Mouse (Mus musculus) kidney, adult 2 months (tissue): ENCODE results near the gene Fubp1. TPM values are rescaled to one million over a fixed set of nuclear protein-coding genes. Genes with fewer than 3 reads are reported as not detected.

Experiments
- DNase-seq: peaks from one replicate; pipeline ENCODE4 v3.0.0; 2021
- H3K27ac ChIP-seq: fragments of 200-500 bp; 2 replicates; pipeline ENCODE4 v1.5.1; 2012; ENCODE audit warnings: low read depth, low read length, control low read depth, inconsistent platforms; ENCODE audit not compliant: insufficient read depth
- H3K27me3 ChIP-seq: fragments of 200-500 bp; replicated peaks from 2 replicates; pipeline ENCODE4 v1.6.1; 2012; ENCODE audit warnings: mild to moderate bottlenecking, moderate library complexity, low read length, inconsistent platforms; ENCODE audit not compliant: control insufficient read depth, insufficient read depth
- H3K36me3 ChIP-seq: fragments of 200-500 bp; 2 replicates; pipeline ENCODE4 v1.6.1; 2012; ENCODE audit warnings: mild to moderate bottlenecking, moderate library complexity, low read length, inconsistent platforms; ENCODE audit not compliant: control insufficient read depth, insufficient read depth
- H3K4me1 ChIP-seq: fragments of 200-500 bp; 2 replicates; pipeline ENCODE4 v1.6.1; 2011; ENCODE audit warnings: low read length; ENCODE audit not compliant: control insufficient read depth, insufficient read depth
- H3K4me3 ChIP-seq: fragments of 200-500 bp; 2 replicates; pipeline ENCODE4 v1.5.1; 2011; ENCODE audit warnings: mild to moderate bottlenecking, low read depth, low read length, control low read depth; ENCODE audit not compliant: insufficient read depth
- CTCF ChIP-seq: fragments of 200-500 bp; conservative IDR thresholded peaks from 2 replicates; pipeline ENCODE4 v1.5.1; 2011; ENCODE audit warnings: low read depth, mild to moderate bottlenecking, control low read depth, low read length, moderate library complexity, mixed read lengths; ENCODE audit not compliant: insufficient read depth, insufficient read length
- POLR2A ChIP-seq: fragments of 200-500 bp; IDR thresholded peaks from one replicate; pipeline ENCODE4 v1.6.1; 2011; ENCODE audit warnings: low read depth, low read length, control low read depth
- WGBS: fragments of 180-500 bp; shearing (Covaris S2); methylation state at CpG from one replicate; pipeline ENCODE4 v1.1.7; 2018; 5-methylcytosine and 5-hydroxymethylcytosine counted together
- polyA plus RNA-seq: library from polyadenylated mRNA; depleted of rRNA; stranded (reverse); fragments of >200 nt; gene quantifications from 2 replicates; pipeline ENCODE4 v1.2.3, GENCODE M21; 2012

Gene Fubp1
- polyA plus RNA-seq, 1 experiment = 40.8 TPM

GRCm38 (mm10) chr3:152179285-152179684, 30.9 kb upstream of the Fubp1 start:
- DNase-seq = no peak
- H3K36me3 ChIP-seq = peaks cover 5% of the 10 kb centered on the region; the same call in 1 of the 2 replicates
- H3K4me1 ChIP-seq = no peaks in the 10 kb centered on the region
- H3K27ac ChIP-seq = no peak overlapping the region
- WGBS = 63% methylated on average over 1 of the region's 1 CpGs
- no peak overlapping the region for H3K4me3 ChIP-seq
- TF ChIP-seq POLR2A (no peak), CTCF (no peak)
- no peaks in the 10 kb centered on the region for H3K27me3 ChIP-seq

GRCm38 (mm10) chr3:152180624-152181023, 29.6 kb upstream of the Fubp1 start:
- Histone ChIP-seq H3K27me3 (no peaks in the 10 kb centered on the region), H3K4me1 (no peaks in the 10 kb centered on the region), H3K27ac (no peak overlapping the region), H3K4me3 (no peak overlapping the region), H3K36me3 (peaks cover 10% of the 10 kb centered on the region)
- no peak for TF ChIP-seq CTCF
- TF ChIP-seq POLR2A = no peak
- no peak for DNase-seq
- WGBS = 88% methylated on average over 4 of the region's 4 CpGs

- WGBS = 82% methylated on average over 9 of the region's 9 CpGs
- peaks cover under 1% of the 10 kb centered on the region; the same call in 1 of the 2 replicates for H3K4me1 ChIP-seq
- no peak for DNase-seq
- no peaks in the 10 kb centered on the region for H3K27me3 ChIP-seq
- H3K27ac ChIP-seq = no peak overlapping the region
- TF ChIP-seq CTCF (no peak), POLR2A (no peak)
- no peak overlapping the region for H3K4me3 ChIP-seq
- H3K36me3 ChIP-seq = peaks cover 12% of the 10 kb centered on the region
Observed at GRCm38 (mm10) chr3:152183522-152183921, 26.7 kb upstream of the Fubp1 start.

- H3K36me3 ChIP-seq = peaks cover 12% of the 10 kb centered on the region
- no peaks in the 10 kb centered on the region for H3K27me3 ChIP-seq
- 75% methylated on average over 6 of the region's 6 CpGs for WGBS
- DNase-seq = no peak
- peaks cover 11% of the 10 kb centered on the region for H3K4me1 ChIP-seq
- no peak overlapping the region for H3K27ac ChIP-seq
- TF ChIP-seq CTCF (no peak), POLR2A (no peak)
- H3K4me3 ChIP-seq = no peak overlapping the region
Observed at GRCm38 (mm10) chr3:152186106-152186505, 24.1 kb upstream of the Fubp1 start.

GRCm38 (mm10) chr3:152189306-152189705, 20.9 kb upstream of the Fubp1 start:
- peaks cover 6% of the 10 kb centered on the region for H3K36me3 ChIP-seq
- no peak overlapping the region for H3K4me3 ChIP-seq
- DNase-seq = peak; percentile 36
- no peaks in the 10 kb centered on the region for H3K27me3 ChIP-seq
- H3K4me1 ChIP-seq = peaks cover 14% of the 10 kb centered on the region
- TF ChIP-seq POLR2A (no peak), CTCF (no peak)
- H3K27ac ChIP-seq = peak overlapping the region; percentile 86
- 39% methylated on average over 4 of the region's 4 CpGs for WGBS

- peaks cover 2% of the 10 kb centered on the region; the same call in 1 of the 2 replicates for H3K36me3 ChIP-seq
- peak overlapping the region; percentile 90 for H3K27ac ChIP-seq
- H3K4me1 ChIP-seq = peaks cover 14% of the 10 kb centered on the region
- peak; percentile 19 for DNase-seq
- WGBS = 44% methylated on average over 9 of the region's 9 CpGs
- peak overlapping the region; percentile 55 for H3K4me3 ChIP-seq
- H3K27me3 ChIP-seq = no peaks in the 10 kb centered on the region
- TF ChIP-seq POLR2A (no peak), CTCF (no peak)
Observed at GRCm38 (mm10) chr3:152190679-152191477, 19.3 kb upstream of the Fubp1 start.

GRCm38 (mm10) chr3:152191791-152192237, 18.4 kb upstream of the Fubp1 start:
- Histone ChIP-seq H3K4me1 (peaks cover 14% of the 10 kb centered on the region), H3K36me3 (no peaks in the 10 kb centered on the region), H3K27ac (peak overlapping the region; percentile 93), H3K27me3 (no peaks in the 10 kb centered on the region), H3K4me3 (peak overlapping the region; percentile 37)
- TF ChIP-seq CTCF (peak; percentile 12; the same call in 1 of the 2 replicates), POLR2A (no peak)
- DNase-seq = peak; percentile 76
- WGBS = 1% methylated on average over 6 of the region's 6 CpGs
